Mouse (Mus musculus): ENCODE measurements around the gene Zfp953.
"Not testable (repeated sequence)": the region's sequence is repeated elsewhere in the genome, so short reads cannot be mapped to it uniquely, and the experiment has no call there.

The Zfp953 gene

GRCm38 (mm10) chr13:67360131-67360744, at the start of gene Zfp953, which contains the start of gene Gm28044:
Gene Zfp953, minus strand, starts transcription at chr13:67360605.
Gene Gm28044, minus strand, starts transcription at chr13:67360536.
- DNase-seq: peak; percentile 91

GRCm38 (mm10) chr13:67399183-67399903, 38.9 kb upstream of the Zfp953 start, which contains the start of gene Zfp429:
Gene Zfp429, minus strand, starts transcription at chr13:67399819.
- DNase-seq: peak; percentile 74

GRCm38 (mm10) chr13:67376255-67376654, 15.8 kb upstream of the Zfp953 start:
- not testable (repeated sequence) for DNase-seq

- peak; percentile 80 for DNase-seq
These were observed 14.9 kb upstream of the Zfp953 start, which contains the start of the genes Gm28041 and Zfp456 for GRCm38 (mm10) chr13:67375050-67375911. Gene Gm28041, minus strand, starts transcription at chr13:67375733. Gene Zfp456, minus strand, starts transcription at chr13:67375810.

- DNase-seq: no peak
These were observed 8.6 kb downstream of the Zfp953 start for GRCm38 (mm10) chr13:67351854-67352253.

GRCm38 (mm10) chr13:67343422-67343821, 17.0 kb downstream of the Zfp953 start:
- no peak for DNase-seq

GRCm38 (mm10) chr13:67332877-67333276, 27.5 kb downstream of the Zfp953 start:
- peak; percentile 7 for DNase-seq

- peak; percentile 83 for DNase-seq
These were observed 28.2 kb downstream of the Zfp953 start, which contains the start of gene Zfp595 for GRCm38 (mm10) chr13:67332019-67332724. Gene Zfp595, minus strand, starts transcription at chr13:67332570.

GRCm38 (mm10) chr13:67306718-67307117, 53.7 kb downstream of the Zfp953 start:
- peak; percentile 10 for DNase-seq

- DNase-seq: peak; percentile 87
These were observed 54.4 kb downstream of the Zfp953 start, which contains the start of gene Zfp457 for GRCm38 (mm10) chr13:67305822-67306672. Gene Zfp457, minus strand, starts transcription at chr13:67306485.

Data from thymus, postnatal 4 days (tissue).